Mouse (Mus musculus): ENCODE results near the gene Sp7. TPM values are rescaled to one million over a fixed set of nuclear protein-coding genes. Genes with fewer than 3 reads are reported as not detected.

Gene Sp7
- polyA plus RNA-seq, 1 experiment from 2014 or later: 1.7 TPM

DNA sequence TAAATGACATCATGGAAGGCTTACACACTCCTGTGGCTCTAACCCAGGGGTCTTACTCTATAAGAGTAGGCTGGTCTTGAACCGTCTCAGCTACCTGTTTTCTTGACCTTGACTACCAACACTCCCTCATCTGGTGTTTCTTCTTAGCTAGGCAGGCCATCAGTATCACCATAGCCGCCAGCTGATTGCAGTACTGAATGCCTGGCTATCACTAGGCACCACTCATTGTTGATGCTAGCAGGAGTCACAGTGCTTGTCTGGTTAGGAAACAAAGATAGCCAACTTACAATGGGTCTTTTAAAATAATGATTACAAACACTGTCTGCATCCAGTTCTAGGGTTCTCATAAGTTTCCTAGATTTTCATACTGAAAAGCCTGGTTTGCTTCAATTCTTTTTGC is 34.3 kb upstream of the Sp7 start:
- Histone ChIP-seq H3K27ac (replicated peaks) (0 out of 2 replicates have a peak overlapping the region, but pooled peaks have one; percentile 7), H3K27me3 (replicated peaks; ENCODE audit: low read depth, poor library complexity, severe bottlenecking) (no peaks in the 10 kb centered on the region), H3K36me3 (replicated peaks) (no peaks in the 10 kb centered on the region), H3K9me3 (no peaks in the 10 kb centered on the region), H3K4me3 (peak overlapping the region; percentile 5; the same call in 1 of the 2 replicates), H3K4me1 (peaks cover 39% of the 10 kb centered on the region)
- 61% methylated on average over 2 of the region's 2 CpGs for WGBS
- DNase-seq (ENCODE audit: low spot score): no peak

DNA sequence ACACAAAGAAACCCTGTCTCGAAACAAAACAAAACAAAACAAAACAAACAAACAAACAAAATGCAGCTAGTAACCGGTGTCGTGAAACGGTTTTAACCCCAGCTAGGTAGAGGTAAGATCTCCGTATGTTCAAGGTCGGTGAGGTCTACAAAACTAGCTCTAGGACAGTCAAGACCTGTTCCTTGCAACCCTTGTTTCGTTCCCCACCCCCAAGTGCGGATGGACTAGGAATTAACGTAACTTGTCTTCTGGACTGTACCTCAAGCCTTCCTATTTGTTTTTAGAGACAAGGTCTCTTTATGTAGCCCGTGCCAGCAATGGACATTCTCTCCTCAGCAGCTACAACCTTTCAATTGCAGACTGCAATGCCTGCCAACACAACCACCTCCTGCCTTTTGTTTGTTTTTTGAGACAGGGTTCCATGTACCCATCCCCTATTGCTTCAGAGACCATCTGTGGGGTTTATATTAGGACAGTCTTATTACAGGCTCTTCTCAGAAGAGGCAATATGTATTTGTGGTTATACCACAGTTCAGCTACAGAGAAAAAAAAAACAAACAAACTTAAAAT is 33.6 kb upstream of the Sp7 start:
- Histone ChIP-seq H3K27ac (replicated peaks) (peak overlapping the region; percentile 88), H3K36me3 (replicated peaks) (no peaks in the 10 kb centered on the region), H3K4me3 (no peak overlapping the region)

DNA sequence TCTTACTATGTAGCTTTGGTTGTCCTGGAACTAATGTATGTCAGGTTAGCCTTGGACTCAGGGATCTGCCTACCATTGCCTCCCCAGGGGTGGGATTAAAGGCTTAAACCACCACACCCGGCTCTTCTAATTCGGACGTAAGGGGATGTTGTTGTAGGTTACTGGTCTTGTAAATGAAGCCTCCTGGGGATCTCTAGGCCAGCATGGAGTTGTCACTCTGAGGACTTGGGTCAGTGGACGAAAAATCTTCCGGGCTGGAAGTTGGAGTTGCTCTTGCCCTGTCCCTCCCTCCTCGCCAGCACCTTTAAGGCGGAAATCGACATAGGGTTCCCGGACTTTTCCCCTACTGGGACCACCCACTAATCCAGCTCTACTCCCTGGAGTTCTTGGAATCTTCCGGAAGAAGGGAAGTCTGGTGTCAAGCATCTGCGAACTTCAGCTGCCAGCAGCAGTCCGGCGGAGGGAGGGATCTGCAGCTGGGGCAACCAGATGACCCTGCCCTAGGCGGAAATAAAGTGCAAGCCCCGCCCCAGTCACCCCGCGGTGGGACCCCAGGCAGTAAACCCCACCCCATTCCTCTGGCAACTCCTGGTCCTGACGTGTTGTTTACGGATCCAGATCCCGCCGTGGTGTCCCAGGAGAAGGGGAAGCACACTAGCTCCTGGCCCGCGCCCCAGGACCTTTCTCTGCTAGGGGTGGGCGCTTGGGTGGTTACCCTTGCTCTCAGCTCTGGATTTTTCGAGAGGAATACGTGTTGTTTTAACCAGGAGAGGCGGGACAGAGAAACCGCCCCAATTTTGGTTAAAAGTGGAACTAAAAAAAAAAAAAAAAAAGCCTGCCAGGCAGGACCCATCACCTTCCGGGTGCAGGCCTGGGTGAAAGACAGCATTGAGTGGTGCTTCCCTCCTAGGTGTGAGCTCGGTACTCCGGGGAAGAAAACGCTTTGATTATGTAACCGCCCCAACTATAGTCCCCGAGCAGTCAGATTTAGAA is 32.5 kb upstream of the Sp7 start:
- Histone ChIP-seq H3K27me3 (replicated peaks; ENCODE audit: low read depth, poor library complexity, severe bottlenecking) (no peaks in the 10 kb centered on the region), H3K4me3 (peak overlapping the region; percentile 64), H3K9me3 (no peaks in the 10 kb centered on the region), H3K36me3 (replicated peaks) (no peaks in the 10 kb centered on the region), H3K27ac (replicated peaks) (peak overlapping the region; percentile 88), H3K4me1 (peaks cover 52% of the 10 kb centered on the region)
- 3% methylated on average over 34 of the region's 34 CpGs for WGBS
- peak; percentile 88 for DNase-seq (ENCODE audit: low spot score)

More for the DNA sequence above, 33.6 kb upstream of the Sp7 start:
- H3K9me3 ChIP-seq: no peaks in the 10 kb centered on the region
- no peaks in the 10 kb centered on the region for H3K27me3 ChIP-seq (replicated peaks; ENCODE audit: low read depth, poor library complexity, severe bottlenecking)
- peaks cover 45% of the 10 kb centered on the region for H3K4me1 ChIP-seq
- 76% methylated on average over 10 of the region's 10 CpGs for WGBS
- no peak for DNase-seq (ENCODE audit: low spot score)

DNA sequence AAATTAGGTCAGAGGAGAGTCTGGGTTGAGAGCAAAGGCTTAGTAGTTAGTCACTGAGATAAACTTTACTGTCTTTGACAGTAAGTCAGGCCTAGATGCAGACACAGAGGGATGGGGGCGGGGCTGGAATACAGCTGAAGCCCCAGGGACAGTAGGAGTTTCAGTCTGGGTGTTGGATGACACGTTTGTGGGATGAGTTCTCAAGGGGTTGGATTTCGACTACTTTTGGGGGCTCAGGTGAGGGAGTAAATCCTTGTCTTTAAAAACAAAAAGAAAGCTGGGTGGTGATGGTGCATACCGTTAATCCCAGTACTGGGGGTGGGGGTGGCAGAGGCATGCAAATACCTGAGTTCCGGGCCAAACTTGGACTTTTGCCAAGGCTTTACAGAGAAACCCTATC is 31.6 kb upstream of the Sp7 start:
- Histone ChIP-seq H3K4me3 (peak overlapping the region; percentile 64; the same call in 1 of the 2 replicates), H3K9me3 (no peaks in the 10 kb centered on the region), H3K36me3 (replicated peaks) (no peaks in the 10 kb centered on the region), H3K27me3 (replicated peaks; ENCODE audit: low read depth, poor library complexity, severe bottlenecking) (no peaks in the 10 kb centered on the region), H3K4me1 (peaks cover 60% of the 10 kb centered on the region), H3K27ac (replicated peaks) (peak overlapping the region; percentile 88; the same call in 1 of the 2 replicates)
- no peak for DNase-seq (ENCODE audit: low spot score)
- WGBS: 18% methylated on average over 5 of the region's 5 CpGs

DNA sequence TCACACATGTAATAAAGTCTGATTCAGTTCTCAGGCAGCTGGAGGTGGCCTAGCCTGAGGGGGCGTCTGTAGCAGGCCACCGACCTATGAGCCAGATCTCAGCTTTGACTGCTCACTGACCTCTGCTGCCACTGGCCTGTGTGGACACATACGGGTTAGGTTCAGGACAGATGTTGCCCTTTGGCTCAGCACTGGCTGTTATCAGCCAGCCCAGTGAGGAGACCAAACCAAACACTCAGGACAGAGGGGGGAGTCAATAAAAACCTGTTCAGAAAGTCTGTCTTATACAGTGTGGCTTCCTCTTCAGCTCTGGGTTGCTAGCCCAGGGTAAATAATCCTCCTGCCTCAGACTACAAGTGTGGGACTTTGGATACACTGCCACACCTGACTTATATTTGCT is 28.1 kb upstream of the Sp7 start:
- Histone ChIP-seq H3K27ac (replicated peaks) (peak overlapping the region; percentile 68), H3K9me3 (no peaks in the 10 kb centered on the region), H3K27me3 (replicated peaks; ENCODE audit: low read depth, poor library complexity, severe bottlenecking) (no peaks in the 10 kb centered on the region), H3K4me3 (no peak overlapping the region), H3K36me3 (replicated peaks) (no peaks in the 10 kb centered on the region), H3K4me1 (peaks cover 53% of the 10 kb centered on the region)
- peak; percentile 47 for DNase-seq (ENCODE audit: low spot score)
- WGBS: 6% methylated on average over 3 of the region's 3 CpGs

DNA sequence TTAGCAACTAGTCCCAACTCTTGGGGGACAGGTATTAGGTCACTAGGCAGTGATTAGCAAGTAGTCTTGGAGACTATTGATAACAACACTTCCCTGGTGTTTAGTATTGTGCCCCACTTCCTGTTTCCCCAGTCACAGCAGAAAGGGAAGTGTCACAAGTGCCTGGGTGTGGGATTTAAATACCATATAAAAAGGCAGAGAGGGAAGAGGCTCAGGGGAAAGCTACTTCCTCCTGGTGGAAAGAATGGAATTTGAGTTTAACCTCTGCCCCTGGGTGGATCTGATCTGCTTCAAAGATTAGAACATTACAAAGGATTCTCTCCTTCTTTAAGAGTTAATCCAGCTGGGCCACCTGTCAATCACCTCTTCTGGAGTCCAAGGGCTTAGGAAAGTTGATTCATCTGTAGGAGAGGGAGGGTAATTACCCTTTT is 26.6 kb upstream of the Sp7 start:
- no peak overlapping the region for H3K4me3 ChIP-seq
- H3K27ac ChIP-seq (replicated peaks): peak overlapping the region; percentile 1
- H3K4me1 ChIP-seq: peaks cover 38% of the 10 kb centered on the region
- no peaks in the 10 kb centered on the region for H3K27me3 ChIP-seq (replicated peaks; ENCODE audit: low read depth, poor library complexity, severe bottlenecking)
- H3K36me3 ChIP-seq (replicated peaks): no peaks in the 10 kb centered on the region
- no peaks in the 10 kb centered on the region for H3K9me3 ChIP-seq
- DNase-seq (ENCODE audit: low spot score): no peak

DNA sequence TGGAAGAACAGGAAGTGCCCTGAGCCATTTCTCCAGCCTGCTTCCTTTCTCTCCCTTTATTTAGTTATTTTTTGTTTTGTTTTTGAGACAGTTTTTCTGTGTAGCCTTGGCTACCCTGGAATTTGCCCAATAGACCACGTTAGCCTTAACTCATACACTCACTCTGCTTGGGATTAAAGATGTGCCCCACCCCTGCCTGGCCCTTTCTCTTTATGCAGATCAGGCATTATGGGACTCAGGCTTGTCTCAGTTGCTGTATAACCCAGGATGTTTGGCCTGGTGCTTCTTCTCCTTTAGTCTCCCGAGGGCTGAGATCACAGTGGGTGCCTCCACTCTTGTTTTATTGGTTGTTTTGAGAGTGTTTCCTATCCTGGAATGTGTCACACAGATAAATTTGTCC is 25.5 kb upstream of the Sp7 start:
- Histone ChIP-seq H3K36me3 (replicated peaks) (no peaks in the 10 kb centered on the region), H3K27ac (replicated peaks) (0 out of 2 replicates have a peak overlapping the region, but pooled peaks have one; percentile 25), H3K4me3 (no peak overlapping the region), H3K27me3 (replicated peaks; ENCODE audit: low read depth, poor library complexity, severe bottlenecking) (no peaks in the 10 kb centered on the region), H3K9me3 (no peaks in the 10 kb centered on the region), H3K4me1 (peaks cover 34% of the 10 kb centered on the region)
- WGBS: 59% methylated on average over 2 of the region's 2 CpGs
- DNase-seq (ENCODE audit: low spot score): no peak

DNA sequence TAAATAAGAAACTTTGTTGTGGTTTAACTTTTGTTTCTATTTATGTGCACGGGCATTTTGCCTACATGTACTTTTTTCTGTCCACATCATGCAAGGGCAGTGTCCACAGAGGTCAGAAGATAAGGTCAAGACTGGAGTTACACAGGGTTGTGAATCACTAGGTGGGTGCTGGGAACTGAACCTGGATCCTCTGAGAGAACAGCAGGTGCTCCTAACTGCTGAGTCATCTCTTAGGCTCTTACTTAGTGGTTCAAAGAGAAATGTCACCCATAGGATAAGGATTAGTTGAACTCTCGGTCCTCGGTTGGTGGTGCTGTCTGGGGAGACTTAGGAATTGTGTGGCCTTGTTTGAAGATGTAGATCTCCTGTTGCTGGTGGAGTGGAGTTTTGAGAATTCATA is 22.0 kb upstream of the Sp7 start:
- no peak overlapping the region for H3K27ac ChIP-seq (replicated peaks)
- 89% methylated on average over 3 of the region's 3 CpGs for WGBS
- no peaks in the 10 kb centered on the region for H3K9me3 ChIP-seq
- DNase-seq (ENCODE audit: low spot score): no peak
- no peaks in the 10 kb centered on the region for H3K27me3 ChIP-seq (replicated peaks; ENCODE audit: low read depth, poor library complexity, severe bottlenecking)
- no peak overlapping the region for H3K4me3 ChIP-seq
- peaks cover 12% of the 10 kb centered on the region for H3K4me1 ChIP-seq
- no peaks in the 10 kb centered on the region for H3K36me3 ChIP-seq (replicated peaks)

DNA sequence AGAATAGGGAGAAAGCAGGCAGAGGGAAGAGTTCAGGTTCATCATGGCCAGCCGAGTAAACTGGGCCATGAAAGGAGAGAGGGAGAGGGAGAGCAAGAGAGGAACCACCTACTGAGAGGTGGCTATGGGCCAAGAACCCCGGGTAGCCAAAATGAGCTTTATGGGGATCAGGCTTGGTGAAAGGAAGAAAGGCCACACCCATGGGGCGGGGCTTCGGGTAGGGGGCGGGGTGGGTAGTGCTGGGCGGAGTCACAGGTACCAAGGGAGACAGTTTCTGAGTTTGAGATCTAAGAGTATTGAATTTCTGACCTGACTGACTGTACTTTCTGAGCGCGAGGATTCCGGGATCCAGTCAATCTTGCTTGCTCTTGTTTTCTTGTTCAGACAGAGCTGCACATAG is 19.7 kb upstream of the Sp7 start:
- H3K9me3 ChIP-seq: no peaks in the 10 kb centered on the region
- WGBS: 62% methylated on average over 9 of the region's 9 CpGs
- no peaks in the 10 kb centered on the region for H3K36me3 ChIP-seq (replicated peaks)
- H3K4me3 ChIP-seq: no peak overlapping the region
- DNase-seq (ENCODE audit: low spot score): no peak
- H3K27ac ChIP-seq (replicated peaks): no peak overlapping the region
- H3K27me3 ChIP-seq (replicated peaks; ENCODE audit: low read depth, poor library complexity, severe bottlenecking): no peaks in the 10 kb centered on the region
- H3K4me1 ChIP-seq: 0 out of 2 replicates have a peak, but pooled peaks cover 3% of the 10 kb centered on the region

DNA sequence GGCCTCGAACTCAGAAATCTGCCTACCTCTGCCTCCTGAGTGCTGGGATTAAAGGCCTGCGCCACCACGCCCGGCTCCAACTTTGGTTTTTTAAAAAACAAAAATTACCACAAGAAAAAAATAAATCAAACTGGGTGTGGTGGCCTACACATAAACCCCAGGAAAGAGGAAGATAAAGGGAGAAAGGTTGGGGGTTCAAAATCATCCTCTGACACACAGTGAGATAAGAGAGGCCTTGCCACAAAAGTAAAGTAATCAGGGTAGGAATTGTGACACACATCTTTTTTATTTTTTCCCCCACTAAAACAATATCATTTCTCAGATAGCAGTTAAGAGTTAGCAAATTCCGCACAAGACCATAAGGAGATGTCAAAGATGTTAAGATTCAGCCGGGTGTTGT is 16.7 kb upstream of the Sp7 start:
- no peak for DNase-seq (ENCODE audit: low spot score)
- no peaks in the 10 kb centered on the region for H3K36me3 ChIP-seq (replicated peaks)
- no peak overlapping the region for H3K4me3 ChIP-seq
- WGBS: 94% methylated on average over 6 of the region's 6 CpGs
- H3K9me3 ChIP-seq: no peaks in the 10 kb centered on the region
- H3K27ac ChIP-seq (replicated peaks): no peak overlapping the region
- peaks cover 3% of the 10 kb centered on the region; the same call in 1 of the 2 replicates for H3K4me1 ChIP-seq
- no peaks in the 10 kb centered on the region for H3K27me3 ChIP-seq (replicated peaks; ENCODE audit: low read depth, poor library complexity, severe bottlenecking)

DNA sequence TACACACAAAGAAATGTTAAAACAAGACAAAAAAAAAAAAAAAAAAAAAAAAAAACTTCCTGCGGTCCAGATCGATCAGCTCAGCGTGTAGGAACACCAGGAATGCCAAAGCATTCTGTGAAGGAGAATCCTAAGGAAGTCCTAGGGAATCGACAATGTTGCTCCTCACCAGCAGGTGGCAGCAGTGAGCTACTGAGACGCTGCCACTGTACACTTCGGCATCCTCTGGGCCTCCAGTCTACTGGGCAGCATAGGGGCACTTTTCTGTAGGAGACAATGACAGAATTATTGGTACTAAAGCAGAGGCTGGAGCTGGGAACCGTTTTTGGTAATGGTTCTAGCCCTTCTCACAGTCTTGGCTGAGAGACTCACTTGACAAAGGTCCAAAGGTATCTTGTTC is 14.6 kb upstream of the Sp7 start:
- H3K4me3 ChIP-seq: no peak overlapping the region
- no peaks in the 10 kb centered on the region for H3K9me3 ChIP-seq
- no peaks in the 10 kb centered on the region for H3K36me3 ChIP-seq (replicated peaks)
- H3K27ac ChIP-seq (replicated peaks): 0 out of 2 replicates have a peak overlapping the region, but pooled peaks have one; percentile 5
- 5% methylated on average over 7 of the region's 7 CpGs for WGBS
- peaks cover 23% of the 10 kb centered on the region for H3K4me1 ChIP-seq
- DNase-seq (ENCODE audit: low spot score): peak; percentile 90
- H3K27me3 ChIP-seq (replicated peaks; ENCODE audit: low read depth, poor library complexity, severe bottlenecking): no peaks in the 10 kb centered on the region

DNA sequence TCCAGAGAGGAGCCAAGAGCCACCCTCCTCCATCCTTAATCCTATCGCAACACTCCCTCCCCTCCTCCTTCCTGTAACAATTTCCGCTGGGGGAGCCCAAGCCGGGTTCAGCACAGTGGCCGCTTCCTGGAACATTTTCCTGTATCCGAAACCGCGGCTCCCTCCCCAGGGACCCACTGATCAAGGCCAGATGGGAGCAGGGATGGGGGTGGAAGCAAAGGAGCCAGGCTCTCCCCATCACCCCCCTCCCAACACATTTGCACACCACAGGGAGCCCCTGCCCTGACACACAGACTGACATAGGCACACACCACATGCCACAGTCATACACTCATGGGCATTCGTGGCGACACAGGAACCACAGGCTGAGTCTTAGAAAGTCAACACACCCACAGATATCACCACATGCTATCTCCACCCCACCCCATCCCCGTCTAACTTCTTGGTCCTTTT is 10.9 kb upstream of the Sp7 start:
- Histone ChIP-seq H3K9me3 (no peaks in the 10 kb centered on the region), H3K27me3 (replicated peaks; ENCODE audit: low read depth, poor library complexity, severe bottlenecking) (peaks cover 6% of the 10 kb centered on the region; the same call in 1 of the 2 replicates), H3K4me1 (peaks cover 39% of the 10 kb centered on the region), H3K36me3 (replicated peaks) (no peaks in the 10 kb centered on the region), H3K4me3 (peak overlapping the region; percentile 78), H3K27ac (replicated peaks) (peak overlapping the region; percentile 92)
- peak; percentile 81 for DNase-seq (ENCODE audit: low spot score)
- 4% methylated on average over 10 of the region's 10 CpGs for WGBS

Measured in embryonic facial prominence, embryonic 10.5 days (tissue).